Mouse (Mus musculus) liver, embryonic 16.5 days (tissue): ENCODE data around the gene Lingo2. TPM values are rescaled to one million over a fixed set of nuclear protein-coding genes. Genes with fewer than 3 reads are reported as not detected.
A peak's percentile ranks its signal among the peaks of the same experiment; 100 is the strongest.
"Not testable (repeated sequence)": the region's sequence is repeated elsewhere in the genome, so short reads cannot be mapped to it uniquely, and the experiment has no call there.

Source experiments
- ATAC-seq: fragments of 200-750 bp; cut with Nextera tagmentation; 2 replicates; pipeline ENCODE4 v1.8.0; 2017; ENCODE audit warnings: low read depth, mild to moderate bottlenecking, moderate number of reproducible peaks, moderate library complexity
- H3K27ac ChIP-seq: fragments of 300-500 bp; sonication (generic); 2 replicates; pipeline ENCODE4 v1.5.1; 2014; ENCODE audit warnings: mild to moderate bottlenecking, low read length
- H3K27me3 ChIP-seq: fragments of 300-500 bp; sonication (generic); 2 replicates; pipeline ENCODE4 v1.6.1; 2014; ENCODE audit warnings: low read depth, low read length, mixed read lengths; ENCODE audit not compliant: control insufficient read depth, insufficient read depth
- H3K36me3 ChIP-seq: fragments of 300-500 bp; sonication (generic); 2 replicates; pipeline ENCODE4 v1.6.1; 2014; ENCODE audit warnings: mild to moderate bottlenecking; ENCODE audit not compliant: control insufficient read depth, insufficient read depth
- H3K4me1 ChIP-seq: fragments of 300-500 bp; sonication (generic); 2 replicates; pipeline ENCODE4 v1.6.1; 2014; ENCODE audit warnings: low read depth, low read length, mixed read lengths; ENCODE audit not compliant: control insufficient read depth
- H3K4me2 ChIP-seq: fragments of 300-500 bp; sonication (generic); 2 replicates; pipeline ENCODE4 v1.6.1; 2014; ENCODE audit warnings: low read depth, low read length, mixed read lengths
- H3K4me3 ChIP-seq: fragments of 300-500 bp; sonication (generic); 2 replicates; pipeline ENCODE4 v1.5.1; 2014; ENCODE audit warnings: low read depth, mild to moderate bottlenecking, low read length
- H3K9ac ChIP-seq: fragments of 300-500 bp; sonication (generic); 2 replicates; pipeline ENCODE4 v1.6.1; 2014; ENCODE audit warnings: low read depth, low read length
- H3K9me3 ChIP-seq: fragments of 300-500 bp; sonication (generic); replicated peaks from 2 replicates; pipeline ENCODE4 v1.6.1; 2016; ENCODE audit warnings: low read length; ENCODE audit not compliant: control insufficient read depth
- WGBS: fragments of 180-500 bp; shearing (Covaris S2); extraction: QIAGEN DNeasy Blood & Tissue Kit; methylation state at CpG from one replicate; pipeline ENCODE4 v1.1.7; 2014; ENCODE audit not compliant: insufficient replicate concordance; 5-methylcytosine and 5-hydroxymethylcytosine counted together
- polyA plus RNA-seq: library from polyadenylated mRNA; unstranded; fragments of >200 nt; fragmentation: Nextera tagmentation; extraction: Ambion mirVana; gene quantifications from 2 replicates; pipeline ENCODE4 v1.2.1, GENCODE M21; 2015

Gene Lingo2
- polyA plus RNA-seq, 1 experiment from 2014 or later = not detected

DNA sequence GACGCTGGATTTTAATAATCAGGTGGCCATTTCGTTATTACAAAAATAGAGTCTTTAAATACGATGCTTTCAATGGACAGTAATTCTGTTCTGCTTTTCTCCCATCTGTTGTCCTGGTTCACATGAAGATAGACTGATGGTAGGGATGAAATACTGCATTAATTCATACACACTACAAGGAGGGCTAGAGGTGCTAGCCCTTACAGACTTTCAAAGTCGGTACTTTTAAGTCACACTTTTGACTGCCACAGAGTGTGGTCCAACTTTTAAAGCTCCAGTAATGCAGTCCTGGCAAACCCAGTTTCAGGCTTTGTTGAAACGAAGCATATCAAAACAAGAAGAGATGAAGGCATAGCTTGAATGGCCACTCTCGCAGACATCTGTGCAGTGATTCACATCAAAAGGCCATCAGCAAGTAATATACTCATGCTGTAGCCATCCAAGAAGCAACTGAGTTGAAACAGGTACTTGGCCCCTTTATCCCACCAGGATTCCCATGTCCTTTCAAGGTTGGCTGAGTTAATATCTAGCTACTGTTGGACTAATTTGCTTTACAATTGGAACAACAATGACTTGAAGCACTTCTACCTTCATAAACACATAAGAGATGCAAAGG is 872.5 kb downstream of the Lingo2 start:
- Histone ChIP-seq H3K4me1 (no peaks in the 10 kb centered on the region), H3K4me3 (no peak overlapping the region), H3K27ac (no peak overlapping the region), H3K9ac (no peak overlapping the region), H3K27me3 (no peaks in the 10 kb centered on the region), H3K36me3 (no peaks in the 10 kb centered on the region), H3K4me2 (no peak overlapping the region), H3K9me3 (no peaks in the 10 kb centered on the region)
- WGBS = 59% methylated on average over 6 of the region's 6 CpGs
- ATAC-seq = no peak

DNA sequence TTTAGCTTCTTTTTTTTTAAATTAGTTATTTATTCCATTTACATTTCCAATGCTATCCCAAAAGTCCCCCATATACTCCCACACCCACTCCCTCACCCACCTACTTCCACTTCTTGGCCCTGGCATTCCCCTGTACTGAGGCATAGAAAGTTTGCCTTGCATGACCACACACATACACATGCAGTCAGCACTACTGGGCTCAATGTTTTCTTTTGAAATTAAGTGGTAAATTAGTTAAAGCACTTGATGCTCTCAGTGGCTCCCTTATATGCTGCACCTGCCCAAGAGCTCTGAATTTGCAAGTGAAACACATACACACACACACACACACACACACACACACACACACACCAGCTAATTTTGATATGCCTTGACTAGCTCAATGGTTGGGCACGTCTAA is 886.8 kb downstream of the Lingo2 start:
- H3K27ac ChIP-seq, ATAC-seq, H3K9ac ChIP-seq, H3K36me3 ChIP-seq, H3K27me3 ChIP-seq, H3K4me1 ChIP-seq, H3K4me2 ChIP-seq, H3K4me3 ChIP-seq, H3K9me3 ChIP-seq: not testable (repeated sequence)
- 10% methylated on average over 1 of the region's 1 CpGs for WGBS

DNA sequence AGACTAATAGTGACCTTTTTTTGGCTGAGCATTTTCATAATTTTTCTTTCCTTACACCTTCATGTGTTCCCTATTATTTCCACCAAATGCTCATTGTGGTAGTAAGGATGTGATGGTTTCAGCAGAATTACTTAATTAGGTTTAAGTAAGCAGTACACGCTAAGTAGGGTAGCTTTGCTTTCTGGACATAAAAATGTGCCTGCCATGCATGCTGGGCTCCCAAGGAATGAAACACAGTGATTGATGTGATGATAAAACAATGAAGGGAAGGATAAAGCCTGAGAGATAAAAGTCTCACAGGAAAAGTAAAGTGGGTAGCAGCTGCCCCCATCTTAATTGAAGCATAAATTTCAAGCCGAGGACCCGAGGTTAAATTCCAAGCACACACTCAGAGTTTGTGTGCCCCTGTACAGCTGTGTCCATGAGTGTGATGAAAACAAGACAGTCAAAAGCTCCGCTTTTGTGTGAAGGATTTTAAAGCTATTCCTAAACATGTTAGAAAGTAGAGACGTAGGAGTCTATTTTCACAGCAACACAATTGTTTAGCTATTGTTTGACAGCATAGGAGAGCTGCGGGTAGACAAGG is 898.7 kb downstream of the Lingo2 start:
- Histone ChIP-seq H3K4me3 (no peak overlapping the region), H3K36me3 (no peaks in the 10 kb centered on the region), H3K27me3 (no peaks in the 10 kb centered on the region), H3K9me3 (no peaks in the 10 kb centered on the region), H3K4me2 (no peak overlapping the region), H3K27ac (no peak overlapping the region), H3K9ac (no peak overlapping the region), H3K4me1 (no peaks in the 10 kb centered on the region)
- no peak for ATAC-seq
- 51% methylated on average over 6 of the region's 6 CpGs for WGBS

DNA sequence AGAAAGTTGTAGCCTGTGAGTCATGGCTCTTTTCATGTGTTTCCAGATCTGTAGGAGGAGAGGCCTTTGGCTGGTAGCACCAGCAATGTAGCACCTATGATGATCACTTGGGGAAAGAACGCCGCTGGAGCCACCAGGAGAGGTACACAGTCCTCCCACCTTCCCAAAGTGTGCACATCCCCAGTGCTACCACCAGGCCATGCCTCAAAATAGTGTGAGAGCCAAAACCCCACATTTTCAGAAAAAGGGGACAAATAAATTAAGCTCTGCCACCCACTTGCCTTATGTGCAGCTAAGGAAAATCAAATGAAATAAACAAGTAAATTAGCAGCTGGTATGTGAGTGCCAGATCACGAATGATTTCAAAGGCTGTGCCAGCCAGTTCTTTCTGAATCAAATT is 911.2 kb downstream of the Lingo2 start:
- no peaks in the 10 kb centered on the region for H3K27me3 ChIP-seq
- no peak overlapping the region for H3K4me3 ChIP-seq
- no peaks in the 10 kb centered on the region for H3K4me1 ChIP-seq
- H3K36me3 ChIP-seq = no peaks in the 10 kb centered on the region
- no peak overlapping the region for H3K4me2 ChIP-seq
- H3K9me3 ChIP-seq = no peaks in the 10 kb centered on the region
- no peak overlapping the region for H3K27ac ChIP-seq
- no peak for ATAC-seq
- WGBS = 58% methylated on average over 3 of the region's 3 CpGs
- H3K9ac ChIP-seq = no peak overlapping the region

DNA sequence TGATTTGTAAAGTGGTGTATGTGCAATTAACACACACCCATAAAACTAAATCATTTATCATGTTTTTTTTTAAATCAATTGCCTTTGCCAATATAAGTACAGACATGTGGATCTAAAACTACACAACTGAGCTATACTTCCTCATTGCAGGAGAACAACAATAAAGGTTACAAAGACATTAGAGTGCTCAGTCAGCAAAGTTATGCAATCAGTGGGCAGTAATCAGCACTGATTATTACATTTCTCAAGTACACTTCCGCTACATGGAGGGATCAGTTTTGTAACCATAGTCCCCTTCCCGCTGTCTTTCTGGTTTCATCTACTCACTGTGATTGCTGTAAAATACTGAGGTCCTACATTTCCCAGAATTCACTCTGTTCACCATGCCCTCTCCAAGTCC is 912.8 kb downstream of the Lingo2 start:
- H3K4me3 ChIP-seq = no peak overlapping the region
- no peak overlapping the region for H3K9ac ChIP-seq
- no peak overlapping the region for H3K4me2 ChIP-seq
- ATAC-seq = no peak
- WGBS = 64% methylated on average over 2 of the region's 2 CpGs
- H3K27me3 ChIP-seq = no peaks in the 10 kb centered on the region
- no peak overlapping the region for H3K27ac ChIP-seq
- no peaks in the 10 kb centered on the region for H3K4me1 ChIP-seq
- no peaks in the 10 kb centered on the region for H3K9me3 ChIP-seq
- no peaks in the 10 kb centered on the region for H3K36me3 ChIP-seq

DNA sequence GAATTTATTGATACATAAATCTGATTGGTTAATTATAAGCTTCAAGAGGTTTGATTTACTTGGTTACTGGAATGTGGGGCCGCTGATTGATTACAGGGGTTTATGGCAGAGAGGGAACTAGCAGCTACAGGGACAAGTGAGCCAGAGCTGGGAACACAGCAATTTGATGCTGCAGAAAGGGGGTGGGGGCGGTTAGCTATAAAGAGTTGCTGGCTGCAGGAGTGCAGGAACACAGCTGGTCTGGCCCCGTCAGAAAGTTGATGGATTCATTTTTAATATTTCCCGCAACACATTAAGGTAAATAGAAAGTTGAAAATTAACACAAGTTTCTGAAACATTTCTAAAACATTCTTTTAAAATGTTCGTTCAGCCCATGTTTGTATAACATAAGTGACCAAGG is 919.5 kb downstream of the Lingo2 start:
- Histone ChIP-seq H3K4me3 (no peak overlapping the region), H3K27me3 (no peaks in the 10 kb centered on the region), H3K4me1 (no peaks in the 10 kb centered on the region), H3K9me3 (no peaks in the 10 kb centered on the region), H3K36me3 (no peaks in the 10 kb centered on the region), H3K9ac (no peak overlapping the region), H3K4me2 (no peak overlapping the region), H3K27ac (no peak overlapping the region)
- 59% methylated on average over 5 of the region's 5 CpGs for WGBS
- ATAC-seq = no peak

DNA sequence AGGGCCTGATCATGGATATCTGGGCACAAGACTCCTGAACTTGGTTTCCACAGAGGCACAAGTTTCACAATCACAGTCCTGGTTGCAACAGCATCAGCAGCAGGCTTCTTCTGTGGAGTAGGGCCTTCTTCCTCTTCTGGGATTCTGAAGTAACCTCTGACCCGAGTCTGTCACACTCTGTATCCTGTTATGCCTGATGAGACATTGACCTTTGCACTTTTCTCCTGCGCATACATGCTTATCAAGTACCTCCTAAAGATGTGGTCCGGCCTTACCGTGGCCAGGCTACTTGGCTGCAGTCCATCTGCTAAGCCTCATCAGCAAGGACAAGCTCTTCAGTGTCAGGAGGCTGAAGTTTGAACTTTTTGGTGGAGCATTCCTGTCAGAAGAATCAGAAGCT is 937.4 kb downstream of the Lingo2 start:
- Histone ChIP-seq H3K4me2 (no peak overlapping the region), H3K9ac (no peak overlapping the region), H3K9me3 (no peaks in the 10 kb centered on the region), H3K4me3 (no peak overlapping the region), H3K27me3 (no peaks in the 10 kb centered on the region), H3K4me1 (no peaks in the 10 kb centered on the region), H3K27ac (no peak overlapping the region), H3K36me3 (no peaks in the 10 kb centered on the region)
- ATAC-seq = peak; percentile 63
- WGBS = 39% methylated on average over 4 of the region's 4 CpGs

DNA sequence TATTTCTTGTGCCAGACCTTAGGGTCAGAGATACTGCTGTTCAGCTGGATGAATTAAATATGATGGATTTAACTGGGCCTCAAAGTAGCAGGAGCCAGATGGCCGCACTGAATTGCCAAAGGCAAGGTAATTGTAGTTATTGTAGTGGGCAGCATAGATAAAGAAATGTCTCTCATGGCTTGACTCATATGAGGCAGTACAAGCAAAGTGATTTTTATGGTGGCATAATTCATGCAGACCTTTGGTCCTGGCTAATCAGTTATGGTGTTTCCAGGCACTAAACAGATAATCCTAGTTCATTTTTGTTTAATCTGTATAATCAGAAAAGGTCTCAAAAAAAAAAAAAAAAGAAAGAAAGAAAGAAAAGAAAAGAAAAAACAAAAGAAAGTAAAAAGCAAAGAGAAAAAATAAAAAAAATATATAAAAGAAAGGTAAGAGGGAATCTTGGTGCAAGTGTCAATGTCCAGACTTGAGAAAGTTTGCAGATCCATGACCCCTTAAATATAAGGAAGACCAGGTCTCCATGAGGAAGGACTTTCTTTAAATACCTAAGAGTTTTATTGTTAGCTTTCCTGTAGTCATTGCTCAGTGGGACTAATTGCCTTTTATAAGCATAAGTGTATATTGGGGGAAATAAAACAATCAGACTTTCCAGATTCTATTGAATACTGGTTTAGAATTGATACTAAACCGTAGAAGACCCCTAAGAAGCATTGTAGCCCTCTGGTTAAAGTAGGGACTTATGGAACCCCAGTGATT is 959.4 kb downstream of the Lingo2 start:
- Histone ChIP-seq H3K9me3 (no peaks in the 10 kb centered on the region), H3K36me3 (no peaks in the 10 kb centered on the region), H3K4me1 (no peaks in the 10 kb centered on the region), H3K4me3 (no peak overlapping the region), H3K4me2 (no peak overlapping the region), H3K27ac (no peak overlapping the region), H3K27me3 (no peaks in the 10 kb centered on the region), H3K9ac (no peak overlapping the region)
- WGBS = 42% methylated on average over 2 of the region's 2 CpGs
- no peak for ATAC-seq

DNA sequence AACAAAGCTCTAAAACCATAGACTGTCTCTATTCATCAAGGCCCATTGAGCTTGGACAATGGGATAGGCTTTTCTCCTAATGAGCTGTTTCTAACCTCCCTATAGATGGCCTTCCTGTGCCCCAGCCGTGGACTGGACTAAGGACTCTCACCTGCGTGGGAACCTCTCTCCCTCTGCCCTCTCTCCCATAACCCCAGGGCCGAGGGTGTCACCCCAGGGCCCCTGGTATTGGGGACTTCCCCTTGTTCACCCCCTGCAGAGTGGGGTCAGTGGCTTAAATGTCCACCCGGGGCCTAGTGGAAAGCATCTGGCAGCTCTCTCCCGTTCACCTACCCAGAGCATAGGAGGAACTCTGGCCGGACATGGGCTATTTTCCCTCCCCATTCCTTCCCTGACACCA is 965.5 kb downstream of the Lingo2 start:
- no peak overlapping the region for H3K4me2 ChIP-seq
- H3K27me3 ChIP-seq = no peaks in the 10 kb centered on the region
- H3K4me1 ChIP-seq = no peaks in the 10 kb centered on the region
- no peaks in the 10 kb centered on the region for H3K36me3 ChIP-seq
- ATAC-seq = no peak
- H3K27ac ChIP-seq = no peak overlapping the region
- 72% methylated on average over 6 of the region's 6 CpGs for WGBS
- H3K9ac ChIP-seq = no peak overlapping the region
- H3K4me3 ChIP-seq = no peak overlapping the region
- H3K9me3 ChIP-seq = no peaks in the 10 kb centered on the region
